Mouse (Mus musculus) frontal cortex, adult 2 months (tissue): ENCODE results near the gene Cdc42ep4. TPM values are rescaled to one million over a fixed set of nuclear protein-coding genes. Genes with fewer than 3 reads are reported as not detected.

Experiments
- DNase-seq, 2 experiments: peaks; one replicate each; pipeline ENCODE4 v3.0.0; 2022; ENCODE audit warnings: low spot score in 1 of 2; ENCODE audit errors: extremely low spot score in 1 of 2
- polyA plus RNA-seq: library from polyadenylated mRNA; depleted of rRNA; stranded (reverse); fragments of >200 nt; gene quantifications from 2 replicates; pipeline ENCODE4 v1.2.3, GENCODE M21; 2012

The Cdc42ep4 gene
- polyA plus RNA-seq, 1 experiment: 27.9 TPM

DNA sequence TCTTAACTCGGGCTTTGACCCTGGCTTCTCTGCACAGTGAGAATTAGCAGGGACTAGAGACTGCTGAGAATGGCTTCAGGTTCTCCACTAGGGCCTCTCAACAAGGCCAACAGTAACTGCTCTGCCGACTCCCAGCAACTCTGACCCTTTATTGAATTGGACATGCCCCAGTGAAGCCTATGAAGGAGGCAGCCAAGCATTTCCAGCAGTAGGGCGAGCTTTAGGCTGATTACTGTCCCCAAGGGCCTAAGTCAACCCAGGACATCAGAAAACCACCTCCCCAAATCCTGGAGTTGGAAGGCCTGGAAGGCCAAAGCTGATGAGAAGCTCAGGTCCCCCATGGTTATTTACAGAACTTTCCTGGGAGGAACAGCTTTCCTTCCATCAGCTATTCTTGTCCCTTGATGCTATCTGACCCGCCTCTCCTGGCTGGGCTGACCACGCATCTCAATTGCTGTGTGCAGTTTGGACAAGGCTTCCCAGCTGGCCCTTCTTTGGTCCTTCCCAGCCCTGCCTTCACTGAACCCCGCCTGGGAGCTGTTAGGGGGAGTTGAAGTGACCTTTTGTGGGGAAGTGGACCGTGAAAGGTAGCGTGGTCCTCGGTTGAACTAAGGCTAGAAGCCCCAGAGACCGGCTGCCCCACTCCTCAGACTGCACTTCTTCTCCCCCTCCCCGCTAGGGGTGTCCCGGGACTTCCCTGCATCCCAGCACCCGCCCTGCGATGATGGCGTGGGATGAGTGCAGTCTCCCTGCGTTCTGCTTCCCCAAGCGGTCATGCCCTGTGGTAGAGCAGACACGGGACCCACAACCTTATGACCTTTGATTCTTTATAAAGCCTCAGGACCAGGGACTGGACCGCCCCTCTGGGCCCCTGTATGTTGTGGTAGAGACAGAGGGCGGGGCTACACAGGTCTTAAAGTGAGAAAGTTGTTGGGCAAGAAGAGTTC is 27.3 kb upstream of the Cdc42ep4 start:
- DNase-seq: no peak

DNA sequence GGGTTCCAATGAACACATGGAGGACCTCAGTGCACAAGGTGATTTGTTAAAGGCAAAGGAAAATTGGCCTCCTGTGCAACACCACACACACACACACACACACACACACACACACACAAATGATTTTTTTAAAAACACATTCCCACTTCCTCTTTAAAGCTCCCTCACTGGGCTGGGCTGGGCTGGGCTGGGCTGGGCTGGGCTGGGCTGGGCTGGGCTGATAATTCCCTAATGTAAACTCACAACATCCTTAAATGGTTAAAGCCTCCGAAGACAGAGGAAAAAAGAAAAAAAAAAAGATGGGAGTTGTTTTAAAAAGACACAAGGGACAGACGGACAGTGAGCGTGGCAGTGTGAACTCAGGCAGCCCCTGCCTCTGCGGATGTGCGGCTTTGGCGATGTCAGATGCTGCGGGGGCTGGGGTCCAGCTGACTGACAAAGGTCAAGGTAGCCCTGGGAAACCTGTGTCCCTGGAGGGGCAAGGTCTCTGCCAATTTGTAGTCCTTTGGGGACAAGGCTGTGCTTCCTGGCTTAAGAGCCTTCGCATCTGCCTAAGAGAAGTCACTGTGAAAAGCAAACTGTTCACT is 26.3 kb upstream of the Cdc42ep4 start:
- DNase-seq: no peak

DNA sequence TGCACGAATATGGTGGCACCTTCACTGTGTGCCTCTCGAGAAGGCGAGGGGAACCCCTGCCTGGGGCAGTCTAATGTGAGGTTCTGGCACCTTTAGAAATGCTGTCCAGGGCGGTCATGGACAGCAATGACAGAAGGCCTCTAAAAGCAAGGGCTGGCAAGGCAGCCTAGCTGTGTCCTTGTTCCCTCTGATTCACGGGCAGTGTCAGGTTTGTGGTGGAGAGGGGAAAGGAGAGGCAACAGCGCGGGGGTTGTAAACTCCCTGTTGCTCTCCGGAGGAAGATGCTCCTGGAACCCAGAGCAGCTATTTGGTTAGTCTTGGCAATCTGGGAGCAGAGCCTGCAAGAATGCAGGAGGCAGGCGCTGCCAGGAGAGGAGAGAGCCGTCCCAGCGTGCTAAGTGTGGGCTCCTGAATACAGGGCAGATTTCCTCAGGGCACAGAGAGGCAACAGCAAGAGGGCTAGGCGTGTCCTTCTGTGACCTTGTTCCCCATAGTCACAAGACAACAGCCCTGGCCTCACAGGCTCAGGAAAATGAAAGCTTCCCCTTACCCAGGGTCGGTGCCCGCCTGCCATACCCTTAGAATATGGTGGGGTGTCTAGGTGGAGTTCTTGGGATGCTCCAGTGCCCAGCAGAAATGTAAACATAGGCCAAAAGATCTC is 25.3 kb upstream of the Cdc42ep4 start:
- DNase-seq: no peak

DNA sequence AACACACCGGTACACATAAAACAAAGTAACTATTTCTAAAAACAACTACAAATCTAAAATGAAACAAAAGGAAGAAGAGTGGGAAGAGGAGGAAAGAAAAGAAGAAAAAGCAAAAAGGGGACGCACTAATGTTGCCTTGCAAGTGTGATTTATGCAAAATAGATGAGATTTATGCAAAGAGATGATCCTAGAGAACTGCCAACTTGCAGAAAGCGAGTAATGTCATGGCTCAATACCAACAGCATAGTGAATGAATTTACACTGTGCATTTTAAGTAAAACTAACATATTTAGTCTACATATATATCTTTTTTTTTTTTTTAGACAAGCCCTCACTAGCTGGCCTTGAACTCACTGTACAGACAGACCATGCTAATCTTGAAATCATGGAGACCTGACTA is 23.1 kb upstream of the Cdc42ep4 start:
- DNase-seq: no peak

- no peak for DNase-seq
Observed at GRCm38 (mm10) chr11:113773191-113773590, 21.5 kb upstream of the Cdc42ep4 start.

DNA sequence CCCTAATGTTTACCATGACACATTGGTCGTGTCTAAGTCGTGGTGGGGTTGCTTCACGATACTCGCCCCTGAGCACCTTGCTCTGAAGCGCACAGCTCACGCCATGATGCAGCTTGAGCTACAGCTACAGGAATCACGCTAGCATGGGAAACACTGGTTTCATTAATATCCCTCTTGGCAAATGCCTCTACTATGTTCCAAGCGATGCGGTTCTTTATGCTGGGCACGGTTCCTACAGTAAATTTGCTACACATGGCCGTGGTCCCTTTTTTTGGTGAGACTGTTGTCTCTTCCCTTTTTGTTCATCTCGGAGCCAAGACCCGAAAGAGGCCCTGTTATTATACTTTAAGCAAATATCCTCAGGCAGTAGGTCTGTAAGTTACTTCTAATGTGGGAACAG is 19.5 kb upstream of the Cdc42ep4 start:
- DNase-seq: no peak

DNA sequence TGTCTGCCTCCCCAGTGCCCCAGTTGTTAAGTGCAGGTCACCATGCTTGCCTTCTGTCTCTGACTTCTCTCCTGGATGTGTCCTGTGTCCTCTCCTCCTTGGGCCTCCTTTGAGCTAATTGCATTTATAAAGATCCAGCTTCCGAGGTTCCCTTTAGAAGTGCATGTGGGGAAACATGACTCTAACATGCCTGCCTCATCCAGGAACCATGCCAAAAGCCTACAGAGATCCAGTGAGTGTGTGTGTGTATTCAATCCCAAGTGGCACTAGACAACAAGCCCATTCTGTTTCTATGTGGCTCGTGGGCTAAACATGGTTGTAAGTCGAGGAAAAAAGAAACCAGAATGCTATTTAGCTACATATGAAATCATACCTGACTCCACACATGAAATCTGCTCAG is 16.7 kb upstream of the Cdc42ep4 start:
- DNase-seq: no peak

DNA sequence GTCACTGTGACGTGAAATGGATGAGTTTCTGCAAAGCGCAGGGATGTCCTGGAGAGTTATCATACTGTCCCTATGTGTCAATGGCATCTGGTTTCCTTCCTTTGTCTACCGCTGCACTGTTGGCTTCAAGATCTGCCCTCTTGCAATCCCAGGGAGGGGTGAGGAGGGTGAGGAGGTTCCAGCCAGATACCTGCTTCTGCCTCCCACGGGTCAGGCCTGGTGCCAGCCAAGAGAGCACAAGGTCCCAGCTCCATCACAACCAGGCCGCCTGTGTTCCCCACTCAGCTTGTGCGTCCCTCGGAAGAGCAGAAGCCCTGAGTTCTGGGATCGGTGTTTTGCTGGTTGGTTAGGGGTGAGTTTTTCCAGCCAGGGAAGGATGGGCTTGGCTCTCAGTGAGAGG is 15.6 kb upstream of the Cdc42ep4 start:
- no peak for DNase-seq

DNA sequence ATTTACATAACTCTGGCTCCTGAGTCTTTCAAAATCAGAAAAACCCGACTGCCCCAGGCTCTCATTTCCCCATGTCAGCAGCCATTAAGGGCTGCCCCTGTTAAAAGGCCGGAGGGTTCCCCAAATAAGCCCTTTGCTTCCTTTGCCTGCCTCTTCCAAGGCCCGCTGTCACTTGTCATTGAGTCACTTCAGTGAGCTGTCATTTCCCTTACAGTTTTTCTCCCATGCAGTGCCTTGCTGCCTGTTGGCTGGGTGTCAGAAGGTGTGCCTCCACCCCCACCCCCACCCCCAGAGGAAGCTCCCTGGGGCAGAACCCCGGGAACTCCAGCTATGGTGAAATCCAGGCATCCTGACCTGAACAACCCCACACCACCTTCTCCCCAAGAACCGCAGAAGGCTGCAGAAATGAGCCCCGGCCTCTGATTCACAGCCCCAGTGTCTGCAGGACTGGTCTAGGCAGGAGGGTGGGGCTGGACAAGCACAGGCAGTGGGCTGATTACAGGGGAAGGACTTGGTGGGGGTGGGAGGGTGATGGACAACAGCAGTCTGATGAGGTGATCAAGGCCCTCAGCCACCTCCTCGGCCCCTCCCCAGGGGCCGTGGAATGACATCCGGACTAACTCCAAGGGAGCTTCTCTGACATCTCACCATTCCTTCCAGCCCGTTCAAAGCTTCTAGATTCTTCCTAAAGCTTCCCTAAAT is 14.8 kb upstream of the Cdc42ep4 start:
- no peak for DNase-seq

- no peak for DNase-seq
Observed at GRCm38 (mm10) chr11:113764132-113764849, 12.6 kb upstream of the Cdc42ep4 start.

- DNase-seq: no peak
Observed at GRCm38 (mm10) chr11:113763449-113763848, 11.8 kb upstream of the Cdc42ep4 start.

DNA sequence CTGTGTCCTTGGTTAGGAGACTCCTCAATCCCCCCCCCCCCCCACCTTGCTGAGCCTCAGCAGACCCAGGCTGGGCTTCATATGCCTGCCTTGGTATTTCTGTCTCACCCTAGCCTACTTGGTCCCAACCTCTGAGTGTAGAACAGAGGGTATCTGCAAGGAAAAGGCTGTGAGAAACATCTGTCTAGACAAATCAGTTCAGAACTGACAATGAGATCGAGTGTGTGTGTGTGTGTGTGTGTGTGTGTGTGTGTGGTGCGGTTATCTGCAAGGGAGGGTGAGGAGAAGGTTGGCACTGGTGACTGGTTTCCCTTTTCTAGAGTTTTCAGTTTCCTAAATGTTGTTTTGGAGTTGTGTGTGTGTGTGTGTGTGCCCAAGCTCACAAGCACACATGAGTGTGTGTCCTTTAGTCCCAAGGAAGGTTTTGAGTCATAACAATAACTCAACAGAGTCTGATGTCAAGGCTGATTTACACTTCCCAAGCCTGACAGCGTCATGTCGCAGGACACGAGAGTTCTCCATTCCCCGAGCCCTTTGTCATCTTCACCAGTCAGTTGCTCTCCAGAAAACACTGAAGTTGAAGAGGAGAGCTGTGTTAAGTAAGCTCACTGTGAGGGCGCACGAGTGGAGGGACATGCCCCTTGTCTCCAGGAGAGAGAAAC is 10.6 kb upstream of the Cdc42ep4 start:
- no peak for DNase-seq

DNA sequence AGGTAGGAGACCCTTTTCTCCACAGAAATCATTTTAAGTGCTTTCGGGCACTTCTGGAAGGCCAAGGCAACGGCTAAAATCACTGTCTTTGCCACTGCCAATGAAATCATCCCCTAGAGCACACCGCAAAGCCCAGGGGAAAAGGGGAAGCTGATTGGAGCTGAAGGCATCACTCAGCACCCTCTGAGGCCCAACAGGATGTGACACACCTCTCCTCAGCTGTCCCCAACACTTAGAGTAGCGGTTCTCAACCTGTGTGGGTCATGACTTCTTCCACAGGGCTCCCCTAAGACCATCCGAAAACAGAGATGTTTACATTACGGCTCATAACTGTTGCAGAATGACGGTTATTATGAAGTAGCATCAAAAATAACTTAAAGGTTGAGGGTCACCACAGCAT is 10.0 kb upstream of the Cdc42ep4 start:
- DNase-seq: no peak

- no peak for DNase-seq
Observed at GRCm38 (mm10) chr11:113760476-113760875, 8.8 kb upstream of the Cdc42ep4 start.

GRCm38 (mm10) chr11:113758851-113759250 is 7.2 kb upstream of the Cdc42ep4 start:
- no peak for DNase-seq

DNA sequence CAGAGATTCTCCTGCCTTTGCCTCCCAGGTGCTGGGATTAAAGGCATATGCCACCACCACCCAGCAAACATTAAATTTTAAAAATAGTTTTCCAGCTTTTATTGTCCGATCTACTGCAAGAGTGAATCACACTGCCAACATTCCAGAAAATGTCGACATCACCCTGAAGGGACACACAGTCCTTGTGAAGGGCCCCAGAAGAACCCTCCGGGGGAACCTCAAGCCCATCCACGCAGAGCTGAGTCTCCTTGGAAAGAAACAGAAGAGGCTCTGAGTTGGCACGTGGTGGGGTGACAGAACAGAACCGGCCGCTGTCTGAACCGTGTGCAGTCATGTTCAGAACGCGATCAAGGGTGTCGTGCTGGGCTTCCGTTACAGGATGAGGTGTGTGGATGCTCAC is 4.9 kb upstream of the Cdc42ep4 start:
- no peak for DNase-seq

DNA sequence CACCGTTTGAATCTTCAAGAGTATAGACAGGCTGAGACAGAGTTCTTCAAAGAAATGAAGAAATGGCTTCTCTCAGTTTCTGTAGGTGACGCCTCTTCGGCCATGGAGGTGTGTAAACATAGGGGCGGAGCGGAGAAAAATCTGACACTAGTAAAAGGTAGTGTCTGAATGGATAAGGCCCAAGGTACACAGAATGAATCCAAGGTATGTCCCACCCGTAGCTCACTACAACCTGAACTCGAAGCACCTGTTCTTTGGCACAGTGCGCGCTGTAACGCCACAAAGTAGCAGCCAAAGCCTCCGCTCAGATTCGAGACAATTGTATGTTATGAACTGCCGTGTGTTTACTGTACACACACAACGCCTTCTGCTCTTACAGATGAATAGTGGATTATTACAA is 4.2 kb upstream of the Cdc42ep4 start:
- DNase-seq: no peak

DNA sequence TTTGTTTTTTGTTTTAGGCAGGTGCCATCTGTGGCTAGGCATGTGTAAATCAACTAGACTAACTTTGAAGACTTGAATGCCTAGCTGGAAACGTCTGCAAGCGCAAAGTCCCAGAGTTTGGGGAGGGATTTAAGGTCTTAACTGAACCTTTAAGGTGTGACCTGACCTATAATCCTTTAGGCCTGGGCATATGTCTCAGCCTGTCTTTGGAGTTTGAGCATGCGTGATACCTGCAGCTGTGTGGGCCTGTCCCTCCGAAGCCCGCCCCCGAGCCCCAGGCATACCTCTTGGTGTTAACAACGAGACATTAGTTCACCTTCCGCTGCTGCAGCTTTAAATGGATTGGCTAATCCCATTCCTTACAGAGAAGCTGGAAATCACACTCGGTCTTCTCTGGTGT is 3.2 kb upstream of the Cdc42ep4 start:
- DNase-seq: no peak

DNA sequence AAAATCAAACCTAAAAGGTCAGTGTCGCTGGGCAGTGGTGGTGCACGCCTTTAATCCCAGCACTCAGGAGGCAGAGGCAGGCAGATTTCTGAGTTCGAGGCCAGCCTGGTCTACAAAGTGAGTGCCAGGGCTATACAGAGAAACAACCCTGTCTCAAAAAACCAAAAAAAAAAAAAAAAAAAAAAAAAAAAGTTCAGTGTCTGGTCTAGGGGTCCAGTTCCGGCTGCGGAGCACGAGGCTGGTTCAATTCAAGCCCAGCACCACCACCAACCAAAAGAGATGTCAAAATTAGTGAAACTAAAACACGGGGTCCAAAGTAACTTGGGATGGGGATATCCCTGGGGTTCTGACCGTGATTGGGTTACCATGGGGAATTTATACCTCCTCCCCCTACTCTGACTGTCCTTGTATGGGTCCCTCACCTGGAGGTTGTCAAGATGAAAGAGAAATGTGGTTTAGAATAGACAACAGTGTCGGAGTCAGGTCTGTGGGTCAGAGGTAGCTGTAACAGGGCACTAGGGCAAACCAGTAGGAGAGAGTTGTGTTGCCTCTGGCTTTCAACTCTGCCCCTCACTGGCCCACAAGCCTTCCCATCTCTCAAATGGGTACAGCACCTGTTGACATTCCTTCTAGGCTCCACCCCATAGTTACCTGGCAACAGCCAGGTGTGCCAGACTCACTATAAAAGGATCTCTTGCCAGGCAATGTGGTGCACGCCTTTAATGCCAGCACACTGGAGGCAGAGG is 1.2 kb upstream of the Cdc42ep4 start:
- DNase-seq: no peak
